Mouse (Mus musculus) thymus, adult 2 months (tissue): Measurements from ENCODE around the gene Nicn1.
"Not testable (repeated sequence)": the region's sequence is repeated elsewhere in the genome, so short reads cannot be mapped to it uniquely, and the experiment has no call there.

Experiments used
- CTCF ChIP-seq: fragments of 200-500 bp; IDR thresholded peaks from 2 replicates; pipeline ENCODE4 v1.5.1; 2012; ENCODE audit warnings: mild to moderate bottlenecking, control low read depth, low read length, moderate library complexity, borderline replicate concordance; ENCODE audit not compliant: control insufficient read depth, poor library complexity, insufficient read depth; ENCODE audit errors: extremely low read depth
- POLR2A ChIP-seq: fragments of 200-500 bp; IDR thresholded peaks from 2 replicates; pipeline ENCODE4 v1.6.1; 2012; ENCODE audit warnings: mild to moderate bottlenecking, low read length, control low read depth, moderate library complexity; ENCODE audit not compliant: control insufficient read depth, poor library complexity, insufficient read depth; ENCODE audit errors: extremely low read depth

DNA sequence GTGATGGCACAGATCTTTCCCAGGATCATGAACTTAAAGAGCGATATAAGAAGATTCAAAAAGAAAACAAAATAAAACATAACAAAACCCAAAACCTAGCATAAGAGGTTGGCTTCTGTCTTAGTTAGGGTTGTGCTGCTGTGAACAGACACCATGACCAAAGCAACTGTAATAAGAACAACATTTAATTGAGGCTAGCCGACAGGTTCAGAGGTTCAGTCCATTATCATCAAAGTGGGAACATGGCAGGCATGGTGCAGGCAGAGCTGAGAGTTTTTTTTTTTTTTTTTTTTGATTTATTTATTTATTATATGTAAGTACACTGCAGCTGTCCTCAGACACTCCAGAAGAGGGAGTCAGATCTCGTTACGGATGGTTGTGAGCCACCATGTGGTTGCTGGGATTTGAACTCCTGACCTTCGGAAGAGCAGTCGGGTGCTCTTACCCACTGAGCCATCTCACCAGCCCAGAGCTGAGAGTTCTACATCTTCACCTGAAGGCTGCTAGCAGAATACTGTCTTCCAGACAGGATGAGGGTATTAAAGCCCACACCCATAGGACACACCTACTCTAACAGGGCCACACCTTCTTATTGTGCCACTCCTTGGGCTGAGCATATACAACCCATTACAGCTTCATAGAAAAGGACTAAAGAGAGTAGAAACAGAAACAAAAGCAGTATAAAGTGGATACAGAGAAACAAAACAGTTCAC lies 2.5 kb upstream of the Nicn1 start:
- not testable (repeated sequence) for TF ChIP-seq CTCF, POLR2A
